Mouse (Mus musculus): Measurements from ENCODE around the gene Tmem150a. TPM values are rescaled to one million over a fixed set of nuclear protein-coding genes. Genes with fewer than 3 reads are reported as not detected.

Gene Tmem150a
- polyA plus RNA-seq, 1 experiment from 2014 or later, result 43.9 TPM

DNA sequence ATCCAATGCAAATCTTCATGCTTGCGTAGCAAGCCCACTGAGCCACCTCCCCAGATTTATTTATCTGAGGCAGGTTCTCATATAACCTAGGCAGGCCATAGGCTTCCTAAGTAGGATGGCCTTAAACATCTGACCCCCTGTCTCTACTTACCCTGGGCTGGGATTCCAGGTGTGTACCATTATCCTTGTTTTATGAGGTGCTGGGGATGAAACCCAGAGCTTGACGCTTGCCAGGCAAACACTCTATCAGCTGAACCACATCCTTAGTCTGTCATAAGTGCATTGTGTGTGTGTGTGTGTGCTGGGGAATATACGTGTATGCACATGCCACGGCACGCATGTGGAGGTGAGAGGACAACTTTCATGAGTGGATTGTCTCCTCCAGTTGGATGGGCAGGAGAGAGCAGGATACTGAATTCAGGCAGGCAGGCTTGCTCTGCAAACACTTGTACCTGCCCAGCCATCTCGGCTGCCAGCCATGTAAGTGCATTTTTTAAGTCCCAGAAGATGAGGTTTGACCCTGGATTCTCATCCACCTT lies 33.6 kb downstream of the Tmem150a start:
- peaks cover 15% of the 10 kb centered on the region for H3K36me3 ChIP-seq (ENCODE audit: insufficient read depth, low read length)
- no peak for ATAC-seq (ENCODE audit: low FRiP score, low TSS enrichment)
- no peaks in the 10 kb centered on the region for H3K9me3 ChIP-seq (ENCODE audit: low read length)
- H3K4me1 ChIP-seq (ENCODE audit: insufficient read depth, low read length), result peaks cover 36% of the 10 kb centered on the region
- H3K4me3 ChIP-seq (ENCODE audit: low read length), result peak overlapping the region; percentile 70
- whole genome bisulfite sequencing, result 83% methylated on average over 6 of the region's 6 CpGs
- peak overlapping the region; percentile 97; the same call in 1 of the 2 replicates for H3K27ac ChIP-seq (ENCODE audit: low read length)
- H3K27me3 ChIP-seq (ENCODE audit: insufficient read depth, low read length), result no peaks in the 10 kb centered on the region
- H3K4me2 ChIP-seq (replicated peaks; ENCODE audit: low read depth, low read length), result peak overlapping the region; percentile 77
- H3K9ac ChIP-seq (replicated peaks; ENCODE audit: low read length), result peak overlapping the region; percentile 85

GRCm38 (mm10) chr6:72389471-72389940 lies 34.3 kb downstream of the Tmem150a start:
- ATAC-seq (ENCODE audit: low FRiP score, low TSS enrichment), result peak; percentile 20
- Histone ChIP-seq H3K4me1 (ENCODE audit: insufficient read depth, low read length) (peaks cover 36% of the 10 kb centered on the region), H3K4me3 (ENCODE audit: low read length) (peak overlapping the region; percentile 70), H3K9ac (replicated peaks; ENCODE audit: low read length) (peak overlapping the region; percentile 85), H3K27ac (ENCODE audit: low read length) (peak overlapping the region; percentile 97), H3K36me3 (ENCODE audit: insufficient read depth, low read length) (peaks cover 12% of the 10 kb centered on the region), H3K27me3 (ENCODE audit: insufficient read depth, low read length) (no peaks in the 10 kb centered on the region), H3K4me2 (replicated peaks; ENCODE audit: low read depth, low read length) (peak overlapping the region; percentile 77), H3K9me3 (ENCODE audit: low read length) (no peaks in the 10 kb centered on the region)
- 11% methylated on average over 13 of the region's 13 CpGs for WGBS

- WGBS, result under 1% methylated on average over 33 of the region's 33 CpGs
These were observed 34.9 kb downstream of the Tmem150a start, which contains the start of gene Vamp8 for GRCm38 (mm10) chr6:72389941-72390771. Gene Vamp8, minus strand, starts transcription at chr6:72390703.

DNA sequence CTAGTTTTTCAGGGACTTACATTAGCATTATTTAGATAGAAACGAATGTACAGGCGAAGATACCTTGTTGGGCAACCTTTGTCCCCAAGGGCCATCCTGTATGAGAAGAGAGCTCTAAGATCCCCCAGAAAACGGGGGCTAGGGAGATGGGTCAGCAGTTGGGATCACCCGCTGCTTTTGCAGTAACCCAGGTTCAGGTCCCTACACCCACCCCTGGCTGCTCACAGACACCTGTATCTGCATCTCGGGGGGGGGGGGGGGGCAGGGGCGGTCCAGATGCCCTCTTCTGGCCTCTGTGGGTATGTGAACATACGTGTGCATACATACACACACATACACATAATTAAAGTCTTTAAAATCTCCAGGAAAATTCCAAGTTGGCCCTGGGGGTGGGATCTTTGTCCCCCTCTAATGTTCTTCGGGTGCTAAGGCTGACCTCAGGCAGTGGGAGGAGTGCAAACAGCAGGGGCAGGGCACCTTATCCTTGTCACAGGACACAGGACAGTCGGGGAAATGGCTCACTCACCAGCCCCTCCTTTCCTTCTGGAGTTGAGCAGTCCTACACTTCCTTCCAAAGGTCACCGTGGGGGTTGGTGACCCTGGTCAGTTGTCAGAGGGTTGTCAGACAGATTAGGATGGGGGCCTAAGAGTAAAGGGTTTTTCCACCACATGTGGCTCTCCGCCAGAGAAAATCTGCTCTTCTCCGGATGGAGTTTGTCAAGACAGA lies 35.7 kb downstream of the Tmem150a start:
- WGBS, result 16% methylated on average over 12 of the region's 12 CpGs
- Histone ChIP-seq H3K4me3 (ENCODE audit: low read length) (peak overlapping the region; percentile 70), H3K4me2 (replicated peaks; ENCODE audit: low read depth, low read length) (peak overlapping the region; percentile 77), H3K9ac (replicated peaks; ENCODE audit: low read length) (peak overlapping the region; percentile 85), H3K36me3 (ENCODE audit: insufficient read depth, low read length) (no peaks in the 10 kb centered on the region), H3K4me1 (ENCODE audit: insufficient read depth, low read length) (peaks cover 36% of the 10 kb centered on the region), H3K27me3 (ENCODE audit: insufficient read depth, low read length) (no peaks in the 10 kb centered on the region), H3K9me3 (ENCODE audit: low read length) (no peaks in the 10 kb centered on the region), H3K27ac (ENCODE audit: low read length) (peak overlapping the region; percentile 97)
- peak; percentile 86 for ATAC-seq (ENCODE audit: low FRiP score, low TSS enrichment)

More at GRCm38 (mm10) chr6:72389941-72390771, 34.9 kb downstream of the Tmem150a start, which contains the start of gene Vamp8:
- Histone ChIP-seq H3K27ac (ENCODE audit: low read length) (peak within 1 kb of the TSS; percentile 97), H3K4me3 (ENCODE audit: low read length) (peak within 1 kb of the TSS; percentile 70), H3K27me3 (ENCODE audit: insufficient read depth, low read length) (no peaks in the 10 kb centered on the region), H3K36me3 (ENCODE audit: insufficient read depth, low read length) (peaks cover 6% of the 10 kb centered on the region), H3K9ac (replicated peaks; ENCODE audit: low read length) (peak within 1 kb of the TSS; percentile 85), H3K9me3 (ENCODE audit: low read length) (no peaks in the 10 kb centered on the region), H3K4me1 (ENCODE audit: insufficient read depth, low read length) (peaks cover 36% of the 10 kb centered on the region), H3K4me2 (replicated peaks; ENCODE audit: low read depth, low read length) (peak within 1 kb of the TSS; percentile 77)
- ATAC-seq (ENCODE audit: low FRiP score, low TSS enrichment), result peak; percentile 72

DNA sequence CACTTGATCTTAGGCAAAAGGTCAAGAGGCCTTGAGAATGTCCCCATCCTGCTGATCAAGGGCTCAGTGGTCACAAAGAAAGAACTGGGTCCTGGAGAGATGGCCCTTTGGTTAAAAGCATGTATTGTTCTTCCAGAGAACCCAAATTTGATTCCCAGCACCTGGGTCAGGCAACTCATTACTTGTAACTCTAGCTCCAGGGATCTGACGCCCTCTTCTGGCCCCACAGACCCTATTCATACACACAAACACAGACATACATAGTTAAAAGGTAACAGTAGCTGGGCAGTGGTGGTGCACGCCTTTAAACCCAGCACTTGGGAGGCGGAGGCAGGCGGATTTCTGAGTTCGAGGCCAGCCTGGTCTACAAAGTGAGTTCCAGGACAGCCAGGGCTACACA lies 37.1 kb downstream of the Tmem150a start:
- Histone ChIP-seq H3K4me2 (replicated peaks; ENCODE audit: low read depth, low read length) (no peak overlapping the region), H3K4me1 (ENCODE audit: insufficient read depth, low read length) (peaks cover 36% of the 10 kb centered on the region), H3K9me3 (ENCODE audit: low read length) (no peaks in the 10 kb centered on the region), H3K36me3 (ENCODE audit: insufficient read depth, low read length) (no peaks in the 10 kb centered on the region), H3K9ac (replicated peaks; ENCODE audit: low read length) (no peak overlapping the region), H3K27me3 (ENCODE audit: insufficient read depth, low read length) (no peaks in the 10 kb centered on the region), H3K27ac (ENCODE audit: low read length) (peak overlapping the region; percentile 60; the same call in 1 of the 2 replicates), H3K4me3 (ENCODE audit: low read length) (no peak overlapping the region)
- WGBS, result 90% methylated on average over 5 of the region's 5 CpGs
- ATAC-seq (ENCODE audit: low FRiP score, low TSS enrichment), result no peak

DNA sequence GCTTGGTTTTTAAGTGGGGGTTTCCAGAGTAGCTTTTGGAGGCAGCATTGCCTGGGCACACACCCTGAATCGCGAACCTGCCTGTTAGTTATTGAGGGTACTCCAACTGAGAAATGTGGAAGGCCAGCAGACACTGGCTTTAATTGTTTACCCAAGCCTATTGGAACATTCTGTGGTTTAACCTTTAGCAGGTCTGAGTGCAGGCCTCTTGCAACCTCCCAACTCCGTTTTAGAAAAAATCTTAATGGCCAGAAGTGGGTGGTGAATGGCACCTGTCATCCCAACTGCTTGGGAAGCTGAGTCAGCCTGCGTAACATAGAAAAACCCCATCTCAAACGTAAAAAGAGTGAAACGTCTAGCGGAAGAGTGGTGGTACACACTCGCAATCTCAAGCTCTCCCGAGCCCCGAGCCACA lies 41.6 kb downstream of the Tmem150a start:
- Histone ChIP-seq H3K36me3 (ENCODE audit: insufficient read depth, low read length) (no peaks in the 10 kb centered on the region), H3K4me1 (ENCODE audit: insufficient read depth, low read length) (0 out of 2 replicates have a peak, but pooled peaks cover 4% of the 10 kb centered on the region), H3K27me3 (ENCODE audit: insufficient read depth, low read length) (no peaks in the 10 kb centered on the region), H3K9me3 (ENCODE audit: low read length) (no peaks in the 10 kb centered on the region), H3K4me2 (replicated peaks; ENCODE audit: low read depth, low read length) (no peak overlapping the region), H3K9ac (replicated peaks; ENCODE audit: low read length) (no peak overlapping the region), H3K4me3 (ENCODE audit: low read length) (no peak overlapping the region), H3K27ac (ENCODE audit: low read length) (no peak overlapping the region)
- no peak for ATAC-seq (ENCODE audit: low FRiP score, low TSS enrichment)
- WGBS, result 74% methylated on average over 10 of the region's 10 CpGs

DNA sequence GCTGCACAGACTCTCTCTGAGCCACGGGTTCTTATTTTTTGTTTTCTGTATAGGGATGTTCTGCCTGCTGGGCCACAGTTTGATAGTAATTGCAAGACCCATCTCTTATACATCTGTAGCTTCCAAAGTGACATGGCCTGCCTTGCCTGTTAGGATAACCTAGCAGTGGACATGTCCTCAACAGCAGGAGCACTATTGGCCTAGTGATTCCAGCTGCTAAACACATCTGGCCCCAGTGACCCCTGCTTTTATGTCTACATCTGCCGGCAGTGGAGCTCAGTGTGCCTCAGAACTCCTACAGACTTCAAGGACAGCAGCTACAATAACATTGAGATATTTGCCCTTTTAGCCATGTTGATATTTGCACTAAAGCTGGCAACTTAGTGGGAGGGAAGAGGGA lies 44.7 kb downstream of the Tmem150a start:
- WGBS, result 31% methylated on average over 2 of the region's 2 CpGs
- H3K27me3 ChIP-seq (ENCODE audit: insufficient read depth, low read length), result no peaks in the 10 kb centered on the region
- no peak overlapping the region for H3K4me2 ChIP-seq (replicated peaks; ENCODE audit: low read depth, low read length)
- no peak overlapping the region for H3K9ac ChIP-seq (replicated peaks; ENCODE audit: low read length)
- no peaks in the 10 kb centered on the region for H3K9me3 ChIP-seq (ENCODE audit: low read length)
- H3K4me3 ChIP-seq (ENCODE audit: low read length), result no peak overlapping the region
- H3K36me3 ChIP-seq (ENCODE audit: insufficient read depth, low read length), result no peaks in the 10 kb centered on the region
- H3K27ac ChIP-seq (ENCODE audit: low read length), result no peak overlapping the region
- H3K4me1 ChIP-seq (ENCODE audit: insufficient read depth, low read length), result no peaks in the 10 kb centered on the region
- ATAC-seq (ENCODE audit: low FRiP score, low TSS enrichment), result no peak

GRCm38 (mm10) chr6:72401875-72402274 lies 46.6 kb downstream of the Tmem150a start:
- Histone ChIP-seq H3K36me3 (ENCODE audit: insufficient read depth, low read length) (no peaks in the 10 kb centered on the region), H3K4me3 (ENCODE audit: low read length) (no peak overlapping the region), H3K27ac (ENCODE audit: low read length) (no peak overlapping the region), H3K9me3 (ENCODE audit: low read length) (no peaks in the 10 kb centered on the region), H3K4me2 (replicated peaks; ENCODE audit: low read depth, low read length) (no peak overlapping the region), H3K27me3 (ENCODE audit: insufficient read depth, low read length) (no peaks in the 10 kb centered on the region), H3K4me1 (ENCODE audit: insufficient read depth, low read length) (no peaks in the 10 kb centered on the region), H3K9ac (replicated peaks; ENCODE audit: low read length) (no peak overlapping the region)
- ATAC-seq (ENCODE audit: low FRiP score, low TSS enrichment), result no peak
- 19% methylated on average over 7 of the region's 7 CpGs for WGBS

DNA sequence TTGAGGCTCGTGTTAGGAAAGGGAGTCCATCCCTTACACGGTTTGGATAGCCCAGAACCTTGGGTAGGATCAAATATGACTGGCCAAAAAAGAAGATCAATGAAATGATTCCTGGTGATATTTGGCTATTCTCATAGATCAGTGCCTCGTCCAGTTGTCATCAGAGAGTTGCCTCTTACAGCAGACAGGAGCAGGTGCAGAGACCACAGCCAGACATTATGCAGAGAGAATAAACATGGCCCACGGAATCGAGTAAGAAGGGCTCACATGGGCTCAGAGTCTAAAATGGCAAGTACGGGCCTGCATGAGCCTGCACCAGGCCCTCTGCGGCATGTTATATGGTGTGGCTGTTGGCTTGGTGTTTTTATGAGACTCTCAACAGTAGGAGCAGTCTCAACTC lies 50.1 kb downstream of the Tmem150a start:
- Histone ChIP-seq H3K4me2 (replicated peaks; ENCODE audit: low read depth, low read length) (no peak overlapping the region), H3K9ac (replicated peaks; ENCODE audit: low read length) (no peak overlapping the region), H3K4me1 (ENCODE audit: insufficient read depth, low read length) (no peaks in the 10 kb centered on the region), H3K36me3 (ENCODE audit: insufficient read depth, low read length) (no peaks in the 10 kb centered on the region), H3K4me3 (ENCODE audit: low read length) (no peak overlapping the region), H3K27ac (ENCODE audit: low read length) (no peak overlapping the region), H3K9me3 (ENCODE audit: low read length) (no peaks in the 10 kb centered on the region), H3K27me3 (ENCODE audit: insufficient read depth, low read length) (no peaks in the 10 kb centered on the region)
- no peak for ATAC-seq (ENCODE audit: low FRiP score, low TSS enrichment)
- 82% methylated on average over 7 of the region's 7 CpGs for WGBS
